Mouse (Mus musculus): ENCODE measurements at regions not wholly inside any gene's neighbourhood (a gene's known extent, or its start where the extent isn't known, plus 50 kb on each side); places are given as distances from the start of the nearest gene placed in this dataset.

GRCm38 (mm10) chr9:61238687-61239250, 133.4 kb upstream of the Tle3 start:
- TF ChIP-seq USF1 (IDR thresholded peaks at IDR 0.05; ENCODE audit: low read depth, low read length) (no peak), CTCF (conservative IDR thresholded peaks at IDR 0.05 in 1 of 2, IDR thresholded peaks at IDR 0.05 in 1 of 2; ENCODE audit: low read depth in 2 of 2, low read length in 2 of 2) (no peak), POLR2A (IDR thresholded peaks at IDR 0.05; ENCODE audit: low read depth, low read length) (no peak), EP300 (IDR thresholded peaks at IDR 0.05; ENCODE audit: low read length) (no peak)
